ENCODE assay signal across 27 mouse cellular contexts in the genomic region with DNA sequence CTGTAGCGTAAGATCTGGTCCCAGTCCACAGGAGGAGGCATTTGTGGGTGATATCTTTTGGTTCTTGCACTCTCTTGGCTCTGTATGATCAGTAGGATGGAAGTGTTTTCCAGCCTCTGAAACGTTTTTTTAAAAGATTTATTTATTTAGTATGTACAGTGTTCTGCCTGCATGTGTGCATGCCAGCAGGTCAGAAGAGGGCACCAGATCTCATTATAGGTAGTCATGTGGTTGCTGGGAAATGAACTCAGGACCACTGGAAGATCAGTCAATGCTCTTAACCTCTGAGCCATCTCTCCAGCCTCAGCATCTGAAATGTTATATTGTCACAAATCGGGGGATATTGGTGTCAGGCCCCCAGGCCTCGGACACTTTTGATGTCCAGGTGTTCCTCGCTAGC.
DNase-seq lines count a peak whose midpoint lies in the region; ATAC-seq and TF ChIP-seq lines count a peak whose summit lies in the region.
"Had no signal": no experiment of that assay in that cellular context is flagged by ENCODE, and none has a peak within 500 bp of the region (broad histone marks: within the 10 kb centered on the region; RNA-seq: fewer than 3 reads in every experiment).

No protein-coding gene starts in this region.

- H3K27ac ChIP-seq in heart, postnatal 0 days (ENCODE audit: low read depth), result no peak overlapping the region
- H3K27ac ChIP-seq in layer of hippocampus, adult 2 months, result no peak overlapping the region
- H3K27ac ChIP-seq in stomach, postnatal 0 days (replicated peaks), result no peak overlapping the region
- H3K27ac ChIP-seq: embryonic facial prominence, embryonic 10.5 days; embryonic facial prominence, embryonic 13.5 days; forebrain, embryonic 12.5 days; forebrain, embryonic 15.5 days; hindbrain, embryonic 14.5 days; hindbrain, postnatal 0 days had no signal

- peaks cover 3% of the 10 kb centered on the region for H3K9me3 ChIP-seq in heart, postnatal 0 days (replicated peaks; ENCODE audit: control insufficient read depth, low read length)
- H3K9me3 ChIP-seq in stomach, postnatal 0 days (ENCODE audit: control insufficient read depth, low read length), result no peaks in the 10 kb centered on the region
- H3K9me3 ChIP-seq: forebrain, embryonic 12.5 days; forebrain, embryonic 15.5 days had no signal

- 68% methylated on average over 5 of the region's 5 CpGs for WGBS in heart, postnatal 0 days
- 76% methylated on average over 5 of the region's 5 CpGs for WGBS in stomach, postnatal 0 days

- no peaks in the 10 kb centered on the region for H3K36me3 ChIP-seq in heart, postnatal 0 days (replicated peaks; ENCODE audit: control insufficient read depth, insufficient read depth, low read length)
- no peaks in the 10 kb centered on the region for H3K36me3 ChIP-seq in stomach, postnatal 0 days (ENCODE audit: control insufficient read depth, insufficient read depth, low read length)
- H3K36me3 ChIP-seq: embryonic facial prominence, embryonic 10.5 days; embryonic facial prominence, embryonic 13.5 days; forebrain, embryonic 12.5 days; forebrain, embryonic 15.5 days had no signal

- no peaks in the 10 kb centered on the region for H3K27me3 ChIP-seq in heart, postnatal 0 days (ENCODE audit: control insufficient read depth, insufficient read depth, low read length)
- no peaks in the 10 kb centered on the region for H3K27me3 ChIP-seq in stomach, postnatal 0 days (ENCODE audit: control insufficient read depth, insufficient read depth, low read length)
- H3K27me3 ChIP-seq: embryonic facial prominence, embryonic 13.5 days; forebrain, embryonic 12.5 days; forebrain, embryonic 15.5 days had no signal

- TF ChIP-seq CTCF in heart, postnatal 0 days (IDR thresholded peaks at IDR 0.05; ENCODE audit: low read depth), result peak; percentile 25; the same call in 1 of the 2 replicates
- peak; percentile 31 for TF ChIP-seq CTCF in layer of hippocampus, adult 2 months (conservative IDR thresholded peaks at IDR 0.05)
- TF ChIP-seq CTCF in stomach, postnatal 0 days (IDR thresholded peaks at IDR 0.05; ENCODE audit: low read depth), result peak; percentile 21; the same call in 1 of the 2 replicates

- no peaks in the 10 kb centered on the region for H3K4me1 ChIP-seq in heart, postnatal 0 days (ENCODE audit: control insufficient read depth, insufficient read depth)
- no peaks in the 10 kb centered on the region for H3K4me1 ChIP-seq in stomach, postnatal 0 days (replicated peaks; ENCODE audit: control insufficient read depth, insufficient read depth)
- H3K4me1 ChIP-seq: embryonic facial prominence, embryonic 13.5 days had no signal

- H3K9ac ChIP-seq in heart, postnatal 0 days (replicated peaks; ENCODE audit: low read depth, low read length), result no peak overlapping the region
- no peak overlapping the region for H3K9ac ChIP-seq in stomach, postnatal 0 days (ENCODE audit: low read length)
- H3K9ac ChIP-seq: embryonic facial prominence, embryonic 13.5 days; forebrain, embryonic 12.5 days; forebrain, embryonic 15.5 days; hindbrain, embryonic 14.5 days had no signal

- no peak for TF ChIP-seq EP300 in heart, postnatal 0 days (IDR thresholded peaks at IDR 0.05; ENCODE audit: low read depth)
- no peak for TF ChIP-seq EP300 in stomach, postnatal 0 days (optimal IDR thresholded peaks at IDR 0.05)

- H3K4me3 ChIP-seq in heart, postnatal 0 days (ENCODE audit: low read depth, low read length), result no peak overlapping the region
- H3K4me3 ChIP-seq in layer of hippocampus, adult 2 months, result no peak overlapping the region
- H3K4me3 ChIP-seq in stomach, postnatal 0 days (ENCODE audit: low read depth, low read length), result no peak overlapping the region
- H3K4me3 ChIP-seq: embryonic facial prominence, embryonic 10.5 days; embryonic facial prominence, embryonic 13.5 days; erythroblast, embryonic 14.5 days; forebrain, embryonic 12.5 days; forebrain, embryonic 15.5 days had no signal

- no peak for DNase-seq in heart, postnatal 0 days (ENCODE audit: low spot score)
- DNase-seq in heart, postnatal 25 days (ENCODE audit: low spot score), result no peak
- DNase-seq in layer of hippocampus, adult 2 months (ENCODE audit: low spot score in 2 of 2), result no peak
- no peak for DNase-seq in layer of hippocampus, adult 9-10 months (ENCODE audit: low spot score)
- DNase-seq in thymus, postnatal 14 days, result peak; percentile 21
- DNase-seq in thymus, postnatal 36 days, result no peak
- DNase-seq in stomach, postnatal 0 days (ENCODE audit: low spot score), result no peak
- no peak for DNase-seq in left cerebral cortex, adult 18-20 months (ENCODE audit: low spot score in 2 of 2)
- DNase-seq: adrenal gland, adult 2 months; adrenal gland, postnatal 14 days; B cell, adult 2 months; cerebellum, adult 11 months; cerebellum, adult 2 months; cerebellum, adult 9-11 months; embryo, embryonic 11 days; gastrocnemius, postnatal 25 days; heart, adult 18-20 months; heart, postnatal 10 days; heart, postnatal 4 days had no signal

- ATAC-seq in heart, postnatal 0 days (ENCODE audit: insufficient read depth, low read depth), result no peak
- no peak for ATAC-seq in stomach, postnatal 0 days (ENCODE audit: low FRiP score, low TSS enrichment)
- ATAC-seq: forebrain, embryonic 15.5 days; hindbrain, postnatal 0 days had no signal

- H3K4me2 ChIP-seq in heart, postnatal 0 days (ENCODE audit: low read depth, low read length), result no peak overlapping the region
- no peak overlapping the region for H3K4me2 ChIP-seq in stomach, postnatal 0 days (replicated peaks; ENCODE audit: low read depth)
- H3K4me2 ChIP-seq: embryonic facial prominence, embryonic 13.5 days; forebrain, embryonic 12.5 days; forebrain, embryonic 15.5 days; heart, embryonic 11.5 days; hindbrain, embryonic 14.5 days had no signal

- intact Hi-C loops in heart, postnatal 25 days (cut with DNase I), result no loop called here
